9 mouse cellular contexts compared by ENCODE assay signal in the genomic region with DNA sequence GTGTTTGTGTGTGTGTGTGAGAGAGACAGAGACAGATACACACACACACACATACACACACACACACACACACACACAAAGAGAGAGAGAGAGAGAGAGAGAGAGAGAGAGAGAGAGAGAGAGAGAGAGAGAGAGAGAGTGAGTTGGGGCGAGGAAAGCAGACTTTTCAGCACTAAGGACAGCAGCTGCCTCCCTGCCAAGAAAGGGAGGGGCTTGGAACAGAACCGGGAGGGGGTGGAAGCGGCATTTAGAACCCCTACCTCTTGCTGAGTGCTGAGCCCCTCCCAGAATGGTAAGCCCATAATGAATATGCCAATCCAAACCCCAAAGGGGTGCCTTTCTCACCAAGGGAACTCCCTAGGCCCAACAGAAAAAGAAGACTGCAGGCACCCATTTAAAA. TPM values are rescaled to one million over a fixed set of nuclear protein-coding genes. Genes with fewer than 3 reads are reported as not detected.
DNase-seq lines count a peak whose midpoint lies in the region; ATAC-seq and TF ChIP-seq lines count a peak whose summit lies in the region.
"Had no signal": no experiment of that assay in that cellular context is flagged by ENCODE, and none has a peak within 500 bp of the region (broad histone marks: within the 10 kb centered on the region; RNA-seq: fewer than 3 reads in every experiment).

No protein-coding gene starts in this region.

- H3K4me3 ChIP-seq in heart, embryonic 12.5 days: no peak overlapping the region
- H3K4me3 ChIP-seq in forebrain, embryonic 16.5 days (replicated peaks; ENCODE audit: low read length): no peak overlapping the region
- no peak overlapping the region for H3K4me3 ChIP-seq in intestine, postnatal 0 days (ENCODE audit: low read depth, low read length)
- H3K4me3 ChIP-seq: limb, embryonic 15.5 days had no signal

- peaks cover 4% of the 10 kb centered on the region; the same call in 1 of the 2 replicates for H3K9me3 ChIP-seq in heart, embryonic 12.5 days (replicated peaks)
- no peaks in the 10 kb centered on the region for H3K9me3 ChIP-seq in forebrain, embryonic 16.5 days (ENCODE audit: control insufficient read depth, low read length)
- H3K9me3 ChIP-seq in intestine, postnatal 0 days (ENCODE audit: control insufficient read depth): no peaks in the 10 kb centered on the region
- H3K9me3 ChIP-seq: limb, embryonic 15.5 days had no signal

- no peaks in the 10 kb centered on the region for H3K4me1 ChIP-seq in heart, embryonic 12.5 days (replicated peaks)
- peaks cover 27% of the 10 kb centered on the region for H3K4me1 ChIP-seq in forebrain, embryonic 16.5 days (replicated peaks; ENCODE audit: control insufficient read depth, insufficient read depth, low read length)
- H3K4me1 ChIP-seq in intestine, postnatal 0 days (replicated peaks; ENCODE audit: control insufficient read depth, insufficient read depth, low read length): no peaks in the 10 kb centered on the region

- DNase-seq in heart, postnatal 4 days: peak; percentile 69
- peak; percentile 37 for DNase-seq in right cerebral cortex, postnatal 14 days
- no peak for DNase-seq in right cerebral cortex, postnatal 36 days (ENCODE audit: low spot score in 2 of 2)
- no peak for DNase-seq in c-Kit-positive CD71-positive TER-119-positive erythroid progenitor cells, embryonic 14.5 days (ENCODE audit: low spot score)
- DNase-seq: kidney, adult 11 months had no signal

- no peak overlapping the region for H3K9ac ChIP-seq in heart, embryonic 12.5 days
- no peak overlapping the region; the same call in 1 of the 2 replicates for H3K9ac ChIP-seq in forebrain, embryonic 16.5 days (replicated peaks; ENCODE audit: low read depth, low read length)
- no peak overlapping the region for H3K9ac ChIP-seq in intestine, postnatal 0 days (ENCODE audit: low read depth, low read length)
- H3K9ac ChIP-seq: limb, embryonic 15.5 days had no signal

- peaks cover 4% of the 10 kb centered on the region for H3K27me3 ChIP-seq in heart, embryonic 12.5 days (replicated peaks)
- H3K27me3 ChIP-seq in forebrain, embryonic 16.5 days (replicated peaks; ENCODE audit: control insufficient read depth, insufficient read depth, low read length): no peaks in the 10 kb centered on the region
- no peaks in the 10 kb centered on the region for H3K27me3 ChIP-seq in intestine, postnatal 0 days (replicated peaks; ENCODE audit: control insufficient read depth, insufficient read depth, low read length)
- H3K27me3 ChIP-seq: limb, embryonic 15.5 days had no signal

- ATAC-seq in heart, embryonic 12.5 days (ENCODE audit: insufficient number of reproducible peaks, low FRiP score): no peak
- ATAC-seq in forebrain, embryonic 16.5 days: peak; percentile 41
- no peak for ATAC-seq in intestine, postnatal 0 days

- WGBS in heart, embryonic 12.5 days: 3% methylated on average over 3 of the region's 3 CpGs
- WGBS in forebrain, embryonic 16.5 days: 3% methylated on average over 3 of the region's 3 CpGs
- WGBS in intestine, postnatal 0 days: 7% methylated on average over 3 of the region's 3 CpGs

- no peak overlapping the region for H3K4me2 ChIP-seq in heart, embryonic 12.5 days
- H3K4me2 ChIP-seq in forebrain, embryonic 16.5 days (ENCODE audit: low read length): no peak overlapping the region
- H3K4me2 ChIP-seq in intestine, postnatal 0 days (replicated peaks; ENCODE audit: low read depth): no peak overlapping the region
- H3K4me2 ChIP-seq: limb, embryonic 15.5 days had no signal

- H3K27ac ChIP-seq in heart, embryonic 12.5 days (ENCODE audit: poor library complexity, severe bottlenecking): no peak overlapping the region
- peak overlapping the region; percentile 5; the same call in 1 of the 2 replicates for H3K27ac ChIP-seq in forebrain, embryonic 16.5 days (ENCODE audit: low read length)
- H3K27ac ChIP-seq in intestine, postnatal 0 days (ENCODE audit: low read depth, low read length): no peak overlapping the region
- H3K27ac ChIP-seq: limb, embryonic 15.5 days had no signal

- no peak for TF ChIP-seq CTCF in intestine, postnatal 0 days (IDR thresholded peaks at IDR 0.05; ENCODE audit: low read depth)

- H3K36me3 ChIP-seq in heart, embryonic 12.5 days: no peaks in the 10 kb centered on the region
- peaks cover 3% of the 10 kb centered on the region for H3K36me3 ChIP-seq in forebrain, embryonic 16.5 days (ENCODE audit: control insufficient read depth, insufficient read depth)
- H3K36me3 ChIP-seq in intestine, postnatal 0 days (ENCODE audit: control insufficient read depth, insufficient read depth): peaks cover 7% of the 10 kb centered on the region; the same call in 1 of the 2 replicates
- H3K36me3 ChIP-seq: limb, embryonic 15.5 days had no signal

RNA-seq across cellular contexts. Expression of a gene that starts 49.8 kb away (rescaled TPM):
- total RNA-seq in heart, postnatal 4 days (2021): 1 to 10 TPM; 8.7 to 8.8 TPM
- 2.2 and 2.5 TPM in 2 replicates for polyA plus RNA-seq in heart, embryonic 12.5 days (2016; fragmentation: Nextera tagmentation; extraction: Ambion mirVana)
- 163 and 171 TPM in 2 replicates for polyA plus RNA-seq in forebrain, embryonic 16.5 days (2015; fragmentation: Nextera tagmentation; extraction: Ambion mirVana)
- 11.9 and 12.1 TPM in 2 replicates for polyA plus RNA-seq in intestine, postnatal 0 days (2015; fragmentation: Nextera tagmentation; extraction: Ambion mirVana)

Comparison
In these comparisons a context has a peak if more than half of its experiments do, and no peak if none do; other contexts are left out.
1. DNase-seq: peak in heart, postnatal 4 days (single experiment) and right cerebral cortex, postnatal 14 days (single experiment); none in right cerebral cortex, postnatal 36 days (0 of 2) and c-Kit-positive CD71-positive TER-119-positive erythroid progenitor cells, embryonic 14.5 days (single experiment).
2. RNA of a gene that starts 49.8 kb away (polyA plus RNA-seq): 163 to 171 TPM in forebrain, embryonic 16.5 days; 11.9 to 12.1 TPM in intestine, postnatal 0 days and 2.2 to 2.5 TPM in heart, embryonic 12.5 days; every median in the first group is over 10 times any median in the second.